Mouse (Mus musculus) lung, postnatal 0 days (tissue): ENCODE measurements around the gene Gm20388. TPM values are rescaled to one million over a fixed set of nuclear protein-coding genes. Genes with fewer than 3 reads are reported as not detected.
A peak's percentile ranks its signal among the peaks of the same experiment; 100 is the strongest.

Experiments used
- ATAC-seq: fragments of 200-750 bp; cut with Nextera tagmentation; 2 replicates; pipeline ENCODE4 v1.8.0; 2017; ENCODE audit warnings: moderate library complexity
- DNase-seq: peaks from one replicate; pipeline ENCODE4 v3.0.0-alpha.2; 2016; ENCODE audit warnings: low spot score
- H3K27ac ChIP-seq: fragments of 300-500 bp; sonication (generic); 2 replicates; pipeline ENCODE4 v1.5.1; 2014; ENCODE audit warnings: antibody characterized with exemption, mild to moderate bottlenecking, low read length, mixed read lengths
- H3K27me3 ChIP-seq: fragments of 300-500 bp; sonication (generic); replicated peaks from 2 replicates; pipeline ENCODE4 v1.6.1; 2014; ENCODE audit warnings: low read length, mixed read lengths; ENCODE audit not compliant: insufficient read depth
- H3K36me3 ChIP-seq: fragments of 300-500 bp; sonication (generic); 2 replicates; pipeline ENCODE4 v1.6.1; 2014; ENCODE audit warnings: low read length, mixed read lengths; ENCODE audit not compliant: insufficient read depth
- H3K4me1 ChIP-seq: fragments of 300-500 bp; sonication (generic); 2 replicates; pipeline ENCODE4 v1.6.1; 2014; ENCODE audit warnings: antibody characterized with exemption, low read depth, low read length, mixed read lengths; ENCODE audit not compliant: insufficient read depth
- H3K4me2 ChIP-seq: fragments of 300-500 bp; sonication (generic); replicated peaks from 2 replicates; pipeline ENCODE4 v1.6.1; 2014; ENCODE audit warnings: low read depth, mild to moderate bottlenecking, low read length, moderate library complexity, mixed read lengths
- H3K4me3 ChIP-seq: fragments of 300-500 bp; sonication (generic); 2 replicates; pipeline ENCODE4 v1.5.1; 2014; ENCODE audit warnings: low read depth, low read length
- H3K9ac ChIP-seq: fragments of 300-500 bp; sonication (generic); replicated peaks from 2 replicates; pipeline ENCODE4 v1.6.1; 2014; ENCODE audit warnings: low read depth, mild to moderate bottlenecking
- H3K9me3 ChIP-seq: fragments of 300-500 bp; sonication (generic); 2 replicates; pipeline ENCODE4 v1.6.1; 2016; ENCODE audit warnings: low read length, mixed read lengths
- CTCF ChIP-seq: IDR thresholded peaks from 2 replicates; pipeline ENCODE4 v1.5.1; 2016; ENCODE audit warnings: antibody characterized with exemption, mild to moderate bottlenecking
- EP300 ChIP-seq: IDR thresholded peaks from 2 replicates; pipeline ENCODE4 v1.6.1; 2016; ENCODE audit warnings: antibody characterized with exemption, mild to moderate bottlenecking, control low read depth
- WGBS: fragments of 180-500 bp; shearing (Covaris S2); extraction: QIAGEN DNeasy Blood & Tissue Kit; methylation state at CpG from one replicate; pipeline ENCODE4 v1.1.7; 2014; 5-methylcytosine and 5-hydroxymethylcytosine counted together
- polyA plus RNA-seq: library from polyadenylated mRNA; unstranded; fragments of >200 nt; fragmentation: Nextera tagmentation; extraction: Ambion mirVana; gene quantifications from 2 replicates; pipeline ENCODE4 v1.2.1, GENCODE M21; 2015

The Gm20388 gene
- polyA plus RNA-seq, 1 experiment from 2014 or later: not detected

DNA sequence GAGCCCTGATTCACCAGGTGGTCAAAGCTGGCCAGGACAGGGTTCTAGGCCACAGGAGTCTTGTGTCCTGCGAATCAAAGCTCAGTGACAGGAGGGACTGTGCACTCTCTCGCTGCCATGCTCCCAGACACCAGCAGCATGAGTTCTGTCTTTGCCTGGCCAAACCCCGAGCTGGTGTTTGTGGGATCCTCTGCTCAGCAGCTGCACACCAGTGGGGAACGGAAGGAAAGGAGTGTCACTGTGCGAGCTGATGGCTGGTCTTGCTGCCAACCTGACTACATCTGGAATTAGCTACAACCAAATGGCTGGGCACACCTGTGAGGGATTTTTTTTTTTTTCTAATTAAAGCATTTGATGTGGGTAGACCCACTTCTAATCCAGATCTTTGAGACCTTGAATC is 2560.1 kb downstream of the Gm20388 start:
- H3K4me3 ChIP-seq: no peak overlapping the region
- H3K4me1 ChIP-seq: peaks cover 3% of the 10 kb centered on the region; the same call in 1 of the 2 replicates
- H3K27ac ChIP-seq: no peak overlapping the region
- no peak overlapping the region for H3K4me2 ChIP-seq
- no peaks in the 10 kb centered on the region for H3K27me3 ChIP-seq
- WGBS: 84% methylated on average over 5 of the region's 5 CpGs
- no peak overlapping the region for H3K9ac ChIP-seq
- H3K36me3 ChIP-seq: peaks cover 14% of the 10 kb centered on the region; the same call in 1 of the 2 replicates
- no peak for TF ChIP-seq EP300
- no peak for TF ChIP-seq CTCF
- no peaks in the 10 kb centered on the region for H3K9me3 ChIP-seq
- DNase-seq: no peak
- ATAC-seq: no peak

DNA sequence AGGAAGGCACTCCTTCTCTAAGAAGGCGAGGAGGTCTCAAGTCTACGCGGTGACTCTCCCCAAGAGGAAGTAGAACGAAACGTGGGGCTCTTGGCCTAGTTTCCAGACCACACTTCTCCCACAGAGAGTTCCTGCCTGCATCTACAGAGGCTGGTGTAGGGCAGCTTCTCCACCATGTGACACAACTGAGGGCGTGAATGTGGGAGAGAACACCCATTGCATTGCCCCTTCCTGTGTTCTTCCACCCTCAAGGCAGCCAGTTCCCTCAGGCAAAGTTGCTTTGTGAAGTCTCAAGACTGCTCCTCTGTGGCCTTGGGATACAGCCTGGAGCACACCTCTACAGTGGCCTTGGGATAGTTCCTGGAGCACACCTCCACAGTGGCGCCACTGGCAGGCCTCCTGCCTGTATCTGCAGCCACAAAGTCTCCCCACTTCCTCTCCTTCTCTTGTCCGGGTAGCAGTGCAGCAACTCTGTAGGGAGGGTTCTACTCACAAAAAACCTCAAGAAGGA is 2563.3 kb downstream of the Gm20388 start:
- no peak for TF ChIP-seq EP300
- no peak for TF ChIP-seq CTCF
- Histone ChIP-seq H3K9me3 (no peaks in the 10 kb centered on the region), H3K27me3 (no peaks in the 10 kb centered on the region), H3K4me2 (no peak overlapping the region), H3K36me3 (peaks cover 3% of the 10 kb centered on the region; the same call in 1 of the 2 replicates), H3K4me1 (peaks cover 3% of the 10 kb centered on the region; the same call in 1 of the 2 replicates), H3K4me3 (no peak overlapping the region), H3K9ac (no peak overlapping the region), H3K27ac (no peak overlapping the region)
- peak; percentile 36 for DNase-seq
- 81% methylated on average over 8 of the region's 8 CpGs for WGBS
- no peak for ATAC-seq

DNA sequence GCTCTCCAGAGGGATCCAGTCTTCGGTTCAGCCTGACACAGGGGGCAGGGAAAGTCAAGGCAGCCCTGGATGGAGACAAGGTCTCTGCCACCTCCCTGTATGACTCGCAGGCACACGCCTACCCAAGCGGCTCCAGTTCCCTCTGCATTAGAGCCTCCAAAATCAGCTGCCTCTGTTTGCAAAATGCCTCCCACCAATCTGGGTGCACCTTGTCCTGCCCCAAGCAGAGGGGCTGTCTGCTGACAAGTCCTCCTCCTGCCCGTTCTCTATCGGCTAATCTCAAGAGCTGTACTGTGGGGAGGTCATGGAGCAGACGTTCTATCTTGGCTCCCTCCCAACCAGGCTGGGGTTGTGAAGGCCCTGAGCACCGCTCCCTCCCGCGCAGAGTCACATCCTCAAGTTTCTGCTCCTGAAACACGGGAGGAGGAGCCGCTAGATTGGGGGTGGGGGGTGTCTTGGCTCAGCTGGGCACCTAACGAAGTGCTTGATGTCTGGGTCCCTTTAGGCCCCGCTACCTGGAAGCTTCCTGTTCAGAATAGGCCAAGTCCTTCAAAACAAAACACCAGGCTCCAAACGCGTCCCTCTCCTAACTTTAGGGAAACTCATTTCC is 2564.4 kb downstream of the Gm20388 start:
- peak; percentile 70 for DNase-seq
- TF ChIP-seq EP300 (no peak), CTCF (no peak)
- Histone ChIP-seq H3K9ac (peak overlapping the region; percentile 77), H3K27me3 (no peaks in the 10 kb centered on the region), H3K4me1 (peaks cover 3% of the 10 kb centered on the region; the same call in 1 of the 2 replicates), H3K4me2 (peak overlapping the region; percentile 80), H3K4me3 (peak overlapping the region; percentile 96), H3K27ac (peak overlapping the region; percentile 80), H3K9me3 (no peaks in the 10 kb centered on the region), H3K36me3 (peaks cover 8% of the 10 kb centered on the region; the same call in 1 of the 2 replicates)
- 2% methylated on average over 16 of the region's 16 CpGs for WGBS
- peak; percentile 22 for ATAC-seq

DNA sequence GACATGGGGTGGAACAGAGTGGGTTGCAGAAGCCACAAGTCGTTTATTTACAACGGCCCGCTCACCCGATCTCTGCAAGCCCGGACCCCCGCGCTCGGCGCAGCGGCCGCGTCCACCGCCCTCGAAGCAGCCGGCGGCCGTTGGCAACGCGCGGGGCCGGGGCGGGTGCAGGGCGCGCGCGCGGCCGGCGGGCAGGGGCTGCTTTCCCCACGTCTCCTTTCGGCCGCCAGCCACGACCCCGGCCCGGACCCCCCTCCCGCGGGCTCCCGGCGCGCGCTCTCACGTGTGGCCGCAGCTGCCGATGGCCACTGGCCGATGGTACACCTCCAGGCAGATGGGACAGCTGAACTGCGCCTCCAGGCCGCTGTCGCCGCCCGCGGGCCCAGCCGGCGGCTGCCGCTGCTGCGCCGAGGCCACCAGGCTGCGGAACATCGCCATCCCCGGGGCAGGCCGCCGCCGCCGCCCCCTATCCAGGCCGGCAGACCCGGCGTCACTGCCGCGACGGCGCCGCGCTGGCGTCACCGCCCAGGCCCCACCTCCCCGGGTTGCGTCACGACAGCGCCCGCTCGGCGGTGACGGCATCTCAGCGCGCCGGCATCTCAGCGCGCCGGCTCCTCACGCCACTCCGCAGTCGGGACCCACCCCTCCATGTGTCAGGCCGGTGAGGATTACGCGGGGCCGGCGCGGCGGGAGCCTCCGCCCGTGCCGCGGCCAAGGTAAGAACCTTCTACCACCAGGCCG is 2565.1 kb downstream of the Gm20388 start, which contains the start of the genes Rnf166 and Ctu2:
Gene Rnf166, minus strand, starts transcription at position 485 of the 741 bp plus-strand sequence.
Gene Ctu2, plus strand, starts transcription at position 564 of the 741 bp plus-strand sequence.
- Histone ChIP-seq H3K27me3 (no peaks in the 10 kb centered on the region), H3K4me2 (peak within 1 kb of the TSS; percentile 80), H3K9me3 (no peaks in the 10 kb centered on the region), H3K4me1 (peaks cover 3% of the 10 kb centered on the region; the same call in 1 of the 2 replicates), H3K9ac (peak within 1 kb of the TSS; percentile 77), H3K36me3 (peaks cover 8% of the 10 kb centered on the region; the same call in 1 of the 2 replicates), H3K27ac (peak within 1 kb of the TSS; percentile 80), H3K4me3 (peak within 1 kb of the TSS; percentile 96)
- under 1% methylated on average over 64 of the region's 103 CpGs for WGBS
- peak; percentile 95 for ATAC-seq
- peak; percentile 91 for DNase-seq
- TF ChIP-seq EP300 (no peak), CTCF (no peak)

DNA sequence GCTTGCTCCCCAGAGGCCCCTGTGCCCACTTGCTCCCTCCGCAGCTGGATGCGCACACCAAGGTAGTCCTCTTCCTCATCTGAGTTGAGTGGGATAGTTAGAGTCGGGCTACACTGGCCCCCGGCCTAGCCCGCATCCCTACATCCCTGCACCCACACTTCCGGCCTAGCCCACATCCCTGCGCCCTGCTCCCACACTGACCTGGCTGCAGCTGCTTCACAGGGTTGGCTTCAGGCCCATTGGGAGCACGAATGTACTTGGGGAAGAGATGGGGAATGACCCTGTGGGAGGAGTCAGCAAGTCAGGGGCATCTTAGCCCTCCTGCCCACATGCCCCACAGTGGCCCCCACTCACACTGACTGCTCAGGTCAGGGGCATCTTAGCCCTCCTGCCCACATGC is 2571.8 kb downstream of the Gm20388 start:
- ATAC-seq (peak; percentile 14; the same call in 1 of the 2 replicates), DNase-seq (no peak)
- no peaks in the 10 kb centered on the region for H3K27me3 ChIP-seq
- H3K9ac ChIP-seq: no peak overlapping the region
- no peak for TF ChIP-seq EP300
- no peak for TF ChIP-seq CTCF
- no peak overlapping the region for H3K4me2 ChIP-seq
- WGBS: 87% methylated on average over 8 of the region's 8 CpGs
- H3K4me3 ChIP-seq: no peak overlapping the region
- no peaks in the 10 kb centered on the region for H3K9me3 ChIP-seq
- peaks cover 57% of the 10 kb centered on the region for H3K36me3 ChIP-seq
- H3K4me1 ChIP-seq: no peaks in the 10 kb centered on the region
- H3K27ac ChIP-seq: no peak overlapping the region

DNA sequence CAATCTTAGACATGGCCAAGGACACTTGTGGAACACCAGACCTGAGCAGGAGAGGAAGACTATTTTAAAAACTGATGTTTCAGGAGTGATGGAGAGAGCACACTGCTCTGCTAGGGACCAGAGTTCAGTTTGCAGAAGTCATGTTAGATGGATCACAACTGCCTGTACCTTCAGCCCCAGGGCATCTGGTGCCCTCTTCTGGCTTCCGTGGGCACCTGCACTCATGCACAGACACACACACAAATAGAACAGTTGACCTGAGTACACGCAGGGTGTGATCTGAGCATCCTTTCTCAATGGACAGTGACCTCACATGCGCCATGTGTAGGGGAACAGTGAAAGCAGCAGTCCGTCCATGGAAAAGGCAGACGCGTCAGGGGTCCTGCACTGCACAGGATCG is 2573.2 kb downstream of the Gm20388 start:
- ATAC-seq: no peak
- H3K9ac ChIP-seq: no peak overlapping the region
- H3K4me1 ChIP-seq: no peaks in the 10 kb centered on the region
- 96% methylated on average over 7 of the region's 7 CpGs for WGBS
- TF ChIP-seq EP300: no peak
- TF ChIP-seq CTCF: peak; percentile 48
- no peak overlapping the region for H3K27ac ChIP-seq
- peaks cover 61% of the 10 kb centered on the region for H3K36me3 ChIP-seq
- no peak overlapping the region for H3K4me2 ChIP-seq
- no peaks in the 10 kb centered on the region for H3K9me3 ChIP-seq
- H3K4me3 ChIP-seq: no peak overlapping the region
- no peak for DNase-seq
- H3K27me3 ChIP-seq: no peaks in the 10 kb centered on the region
